Mouse (Mus musculus) cerebellum, adult 2 months (tissue): ENCODE results near the gene Swap70.

Source experiments
- CTCF ChIP-seq: fragments of 200-500 bp; IDR thresholded peaks from 2 replicates; pipeline ENCODE4 v1.5.1; 2011; ENCODE audit warnings: low read depth, mild to moderate bottlenecking, control low read depth, low read length, moderate library complexity, borderline replicate concordance; ENCODE audit not compliant: insufficient read depth
- POLR2A ChIP-seq: fragments of 200-500 bp; IDR thresholded peaks from 2 replicates; pipeline ENCODE4 v1.6.1; 2011; ENCODE audit warnings: low read length, control low read depth, borderline replicate concordance; ENCODE audit not compliant: insufficient read depth

GRCm38 (mm10) chr7:110289647-110290046 lies 68.1 kb downstream of the Swap70 start:
- TF ChIP-seq CTCF, result no peak
- TF ChIP-seq POLR2A, result no peak
